Mouse (Mus musculus) thymus, postnatal 10 days (tissue): ENCODE measurements at regions not wholly inside any gene's neighbourhood (a gene's known extent, or its start where the extent isn't known, plus 50 kb on each side); places are given as distances from the start of the nearest gene placed in this dataset.
A peak's percentile ranks its signal among the peaks of the same experiment; 100 is the strongest.

Experiments used
- DNase-seq, 2 experiments: peaks; one replicate each; pipeline ENCODE4 v3.0.0; 2021; ENCODE audit warnings: low spot score in 2 of 2

DNA sequence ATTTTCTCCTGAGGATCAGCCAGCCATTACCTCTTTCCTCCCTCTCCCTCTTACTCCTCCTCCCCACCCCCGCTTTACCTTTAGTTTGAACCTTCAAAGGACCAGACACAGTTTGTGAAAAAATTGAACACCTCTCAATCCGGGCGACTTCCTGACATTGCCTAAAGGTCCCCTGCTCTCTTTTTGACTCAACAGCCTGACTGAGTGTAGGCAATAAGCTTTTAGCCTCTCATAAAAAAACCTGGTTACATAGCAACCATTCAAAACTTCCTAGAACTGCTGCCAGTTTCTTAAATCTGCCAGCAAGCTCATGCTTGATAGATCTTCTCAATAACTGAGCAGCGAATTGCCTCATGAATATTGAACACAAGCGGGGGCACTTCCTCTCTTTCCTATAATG lies 71.7 kb downstream of the Zfp945 start:
- DNase-seq: no peak

DNA sequence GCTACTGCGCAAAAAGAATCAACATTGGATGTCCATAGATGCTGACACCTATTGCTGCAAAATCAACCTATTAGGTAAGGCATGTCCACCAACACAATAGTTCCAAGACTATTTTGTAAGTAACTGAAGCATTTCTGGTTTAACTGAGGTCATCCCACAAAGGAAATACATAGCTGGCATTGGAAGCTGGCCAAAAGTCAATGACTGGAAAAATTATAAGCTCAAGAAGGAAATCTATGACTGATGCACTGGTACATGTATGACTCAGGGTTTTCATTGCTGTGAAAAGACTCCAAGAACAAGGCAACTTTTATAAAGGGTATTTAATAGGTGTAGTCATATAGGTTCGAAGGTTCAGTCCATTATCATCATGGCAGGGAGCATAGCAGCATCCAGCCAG lies 82.5 kb downstream of the Zfp945 start:
- no peak for DNase-seq

DNA sequence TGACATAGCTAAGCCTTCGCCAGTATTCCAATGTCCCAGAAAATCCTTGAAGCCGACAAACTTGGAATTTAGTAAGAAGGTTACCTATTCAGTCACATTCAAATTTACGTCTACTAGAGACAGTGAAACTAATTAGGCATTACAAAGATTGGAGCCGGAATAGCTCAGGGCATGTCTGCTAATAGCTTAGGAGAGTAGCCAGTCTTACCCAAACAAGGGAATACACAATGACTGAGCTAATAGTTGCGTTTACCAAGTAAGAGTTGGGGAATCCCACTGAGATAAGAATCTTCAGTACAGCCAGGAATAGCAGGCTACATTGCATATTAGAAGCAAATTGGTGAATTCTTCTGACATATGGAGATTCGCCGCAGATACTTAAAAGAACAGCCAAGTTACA lies 121.2 kb downstream of the Zfp945 start:
- DNase-seq: no peak

DNA sequence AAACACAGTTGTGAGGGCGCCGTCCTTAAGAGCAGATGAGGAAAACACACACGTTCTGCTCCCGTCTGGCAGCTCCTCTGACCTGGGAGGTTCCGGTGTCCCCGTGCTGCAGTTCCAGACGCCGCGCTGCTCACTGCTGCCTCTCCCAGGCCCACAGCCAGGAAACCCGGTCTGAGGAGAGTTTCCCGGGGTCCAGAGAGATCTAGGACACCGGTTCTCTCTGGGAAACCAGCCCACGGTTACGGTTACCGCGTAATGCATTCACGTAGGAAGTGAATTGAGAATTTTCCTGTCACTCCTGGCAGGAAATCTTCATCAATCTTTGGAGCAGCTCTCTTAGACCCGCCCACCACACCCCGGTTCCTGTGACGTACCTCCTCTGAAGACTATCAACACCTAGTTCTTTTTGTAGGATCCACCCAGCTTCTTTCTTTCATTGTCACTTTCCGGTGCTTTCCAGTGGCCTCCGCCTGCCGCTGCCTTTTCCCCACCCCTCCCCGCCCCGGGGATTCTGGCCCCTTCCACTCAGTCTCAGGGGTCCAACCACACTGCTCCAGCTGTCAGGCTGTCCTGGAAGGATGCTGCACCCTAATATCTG lies 127.3 kb downstream of the Zfp945 start:
- DNase-seq: peak; percentile 12 to 34

DNA sequence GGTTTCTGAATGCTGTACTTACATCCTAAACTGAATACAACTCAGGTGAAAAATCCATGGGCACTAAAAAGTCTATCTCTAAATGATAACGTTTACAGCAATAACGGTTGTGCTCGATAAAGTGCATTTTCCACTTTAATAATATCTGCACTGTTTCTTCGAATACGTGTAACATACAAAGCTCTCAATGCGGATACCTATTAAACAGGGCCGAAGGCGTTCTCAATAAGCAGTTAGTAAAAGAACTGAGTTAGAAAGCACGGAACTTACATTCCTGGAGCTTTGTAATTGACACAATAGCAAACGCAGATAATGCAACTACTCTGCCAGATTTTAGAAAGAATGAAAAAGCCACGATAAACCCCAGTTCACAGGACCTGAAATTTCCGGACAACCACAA lies 127.8 kb downstream of the Zfp945 start:
- DNase-seq: no peak

DNA sequence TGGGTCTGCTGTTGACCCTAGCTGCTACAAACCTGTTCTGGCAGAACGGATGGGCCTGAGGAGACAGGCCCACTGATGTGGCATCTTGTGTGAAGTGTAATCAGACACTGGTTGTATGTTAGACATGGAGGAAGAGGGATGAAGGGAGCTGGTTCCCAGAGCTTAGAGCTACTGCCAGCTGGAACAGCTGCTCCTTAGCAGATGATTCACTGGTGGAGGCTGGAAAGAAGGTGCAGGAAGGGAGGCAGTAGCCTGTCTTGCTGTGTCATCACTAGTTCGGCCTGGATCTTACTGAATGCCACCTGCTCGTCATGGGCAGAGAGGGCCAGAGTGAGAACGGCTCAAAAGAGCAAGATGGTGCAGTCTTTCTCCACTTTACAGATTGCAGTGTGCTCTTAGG lies 130.6 kb downstream of the Zfp945 start:
- DNase-seq: no peak
